Mouse (Mus musculus): ENCODE results near the gene Fnbp1. TPM values are rescaled to one million over a fixed set of nuclear protein-coding genes. Genes with fewer than 3 reads are reported as not detected.
"Not testable (repeated sequence)": the region's sequence is repeated elsewhere in the genome, so short reads cannot be mapped to it uniquely, and the experiment has no call there.

The Fnbp1 gene
- 21.1 and 23.9 TPM in 2 replicates for polyA plus RNA-seq (2012; rRNA removed)

DNA sequence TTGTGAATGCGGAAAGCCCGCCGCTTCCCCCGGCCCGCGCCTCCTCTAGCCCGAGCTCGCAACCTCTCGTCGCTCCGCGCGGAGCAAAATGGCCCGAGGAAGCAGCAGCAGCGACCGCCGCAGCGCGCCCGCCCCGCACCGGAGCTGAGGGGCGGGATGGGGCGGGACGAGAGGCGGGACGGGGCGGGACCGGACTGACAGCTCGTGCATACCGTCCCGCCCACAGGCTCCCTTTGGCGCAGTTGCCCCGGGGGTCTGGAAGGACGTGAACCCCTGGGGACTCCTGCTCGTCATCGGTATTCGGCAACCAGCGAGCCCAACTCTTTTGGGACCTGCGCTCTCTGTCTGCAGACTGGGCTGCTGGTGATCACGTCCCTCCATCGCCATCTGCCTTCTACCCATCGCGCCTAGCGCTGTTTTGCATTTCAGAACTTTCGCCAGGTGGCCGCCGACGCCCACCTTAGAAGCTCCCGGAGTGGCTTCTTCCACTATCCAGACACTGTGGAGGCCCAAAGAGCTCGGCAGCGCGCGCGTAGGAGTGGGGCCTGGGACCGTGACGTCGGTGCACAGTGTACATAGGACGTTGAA lies at the start of gene Fnbp1:
TSS of gene Fnbp1 (minus strand) at position 142 of the 588 bp plus-strand sequence.
- WGBS = under 1% methylated on average over 59 of the region's 59 CpGs
- peak within 1 kb of the TSS; percentile 81 for H3K27ac ChIP-seq (ENCODE audit: insufficient read depth, low read depth, low read length)
- 0 out of 2 replicates have a peak, but pooled peaks have one; percentile 27 for TF ChIP-seq CTCF (conservative IDR thresholded peaks at IDR 0.05; ENCODE audit: insufficient read depth, insufficient read length, low read depth, low read length)
- peak; percentile 86 for TF ChIP-seq POLR2A (IDR thresholded peaks at IDR 0.05; ENCODE audit: low read depth, low read length)
- peak; percentile 92 for DNase-seq
- H3K4me3 ChIP-seq (ENCODE audit: insufficient read depth, low read depth, low read length) = peak within 1 kb of the TSS; percentile 94
- peaks cover 4% of the 10 kb centered on the region for H3K4me1 ChIP-seq (ENCODE audit: control insufficient read depth, insufficient read depth, low read length)
- no peaks in the 10 kb centered on the region for H3K27me3 ChIP-seq (replicated peaks; ENCODE audit: control insufficient read depth, insufficient read depth, low read length)
- no peaks in the 10 kb centered on the region for H3K36me3 ChIP-seq (ENCODE audit: control insufficient read depth, insufficient read depth, low read length)

DNA sequence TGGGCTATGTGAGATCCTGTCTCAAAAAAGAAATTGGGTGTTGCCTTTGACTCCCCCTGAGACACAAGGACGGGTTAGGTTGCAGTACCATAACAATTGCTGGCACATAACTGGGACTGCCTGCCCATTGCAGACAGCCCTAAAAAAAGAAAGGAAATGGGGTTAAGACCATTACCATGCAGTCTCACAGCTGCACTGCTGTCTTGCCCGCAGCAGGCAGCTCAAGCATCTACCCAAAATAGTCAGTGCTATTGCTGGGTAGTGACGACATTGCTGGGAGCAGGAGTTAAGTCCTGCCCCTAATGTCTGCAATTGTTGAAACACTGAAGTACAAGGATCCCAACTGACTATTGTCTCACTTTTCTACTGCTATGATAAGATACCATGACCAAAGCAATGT lies 47.8 kb upstream of the Fnbp1 start:
- no peak overlapping the region for H3K4me3 ChIP-seq (ENCODE audit: insufficient read depth, low read depth, low read length)
- no peak for DNase-seq
- H3K4me1 ChIP-seq (ENCODE audit: control insufficient read depth, insufficient read depth, low read length) = no peaks in the 10 kb centered on the region
- H3K27ac ChIP-seq (ENCODE audit: insufficient read depth, low read depth, low read length) = no peak overlapping the region
- H3K27me3 ChIP-seq (replicated peaks; ENCODE audit: control insufficient read depth, insufficient read depth, low read length) = no peaks in the 10 kb centered on the region
- 94% methylated on average over 3 of the region's 3 CpGs for WGBS
- TF ChIP-seq CTCF (conservative IDR thresholded peaks at IDR 0.05; ENCODE audit: insufficient read depth, insufficient read length, low read depth, low read length) = no peak
- no peak for TF ChIP-seq POLR2A (IDR thresholded peaks at IDR 0.05; ENCODE audit: low read depth, low read length)
- no peaks in the 10 kb centered on the region; the same call in 1 of the 2 replicates for H3K36me3 ChIP-seq (ENCODE audit: control insufficient read depth, insufficient read depth, low read length)

DNA sequence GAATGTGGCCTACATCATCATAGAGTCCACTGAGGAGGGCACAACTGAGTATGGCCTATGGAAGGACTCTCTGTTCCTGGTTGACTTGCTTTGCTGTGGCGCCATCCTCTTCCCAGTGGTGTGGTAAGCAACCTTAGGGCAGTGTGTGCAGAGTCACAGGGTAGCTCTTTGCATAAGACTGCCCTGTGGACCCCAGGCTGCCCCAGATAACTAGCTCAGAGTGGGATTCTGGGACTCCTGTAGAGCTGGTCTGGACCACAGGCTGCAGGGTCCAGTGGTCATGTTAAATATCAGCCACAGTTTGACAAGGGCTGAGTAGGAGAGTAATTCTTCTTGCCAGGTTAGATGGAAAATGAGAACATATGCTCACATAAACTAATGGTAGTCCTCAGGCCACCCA lies 46.9 kb upstream of the Fnbp1 start:
- Histone ChIP-seq H3K4me3 (ENCODE audit: insufficient read depth, low read depth, low read length) (no peak overlapping the region), H3K36me3 (ENCODE audit: control insufficient read depth, insufficient read depth, low read length) (no peaks in the 10 kb centered on the region; the same call in 1 of the 2 replicates), H3K4me1 (ENCODE audit: control insufficient read depth, insufficient read depth, low read length) (no peaks in the 10 kb centered on the region), H3K27ac (ENCODE audit: insufficient read depth, low read depth, low read length) (no peak overlapping the region), H3K27me3 (replicated peaks; ENCODE audit: control insufficient read depth, insufficient read depth, low read length) (no peaks in the 10 kb centered on the region)
- 89% methylated on average over 1 of the region's 1 CpGs for WGBS
- DNase-seq = peak; percentile 35
- TF ChIP-seq CTCF (conservative IDR thresholded peaks at IDR 0.05; ENCODE audit: insufficient read depth, insufficient read length, low read depth, low read length) = no peak
- no peak for TF ChIP-seq POLR2A (IDR thresholded peaks at IDR 0.05; ENCODE audit: low read depth, low read length)

DNA sequence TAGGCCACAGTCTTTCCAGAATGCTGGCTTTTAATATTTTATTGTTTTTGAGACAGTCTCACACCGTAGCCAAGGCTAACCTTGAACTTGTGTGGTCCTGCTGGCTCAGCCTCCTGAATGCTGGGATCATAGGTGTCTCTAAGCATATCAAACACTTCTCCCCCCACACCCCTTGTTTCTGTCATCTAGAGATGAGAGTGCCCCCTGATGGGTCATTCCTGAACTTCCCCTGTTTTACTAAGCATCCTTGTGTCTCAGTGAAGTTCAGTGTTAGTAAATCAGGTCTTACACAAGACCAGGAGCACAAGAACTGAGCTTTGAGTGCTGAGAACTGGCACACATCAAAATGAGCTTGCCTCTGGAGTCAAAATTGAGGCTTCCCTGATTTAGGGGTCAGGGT lies 42.0 kb upstream of the Fnbp1 start:
- Histone ChIP-seq H3K27me3 (replicated peaks; ENCODE audit: control insufficient read depth, insufficient read depth, low read length) (no peaks in the 10 kb centered on the region), H3K36me3 (ENCODE audit: control insufficient read depth, insufficient read depth, low read length) (no peaks in the 10 kb centered on the region; the same call in 1 of the 2 replicates)

DNA sequence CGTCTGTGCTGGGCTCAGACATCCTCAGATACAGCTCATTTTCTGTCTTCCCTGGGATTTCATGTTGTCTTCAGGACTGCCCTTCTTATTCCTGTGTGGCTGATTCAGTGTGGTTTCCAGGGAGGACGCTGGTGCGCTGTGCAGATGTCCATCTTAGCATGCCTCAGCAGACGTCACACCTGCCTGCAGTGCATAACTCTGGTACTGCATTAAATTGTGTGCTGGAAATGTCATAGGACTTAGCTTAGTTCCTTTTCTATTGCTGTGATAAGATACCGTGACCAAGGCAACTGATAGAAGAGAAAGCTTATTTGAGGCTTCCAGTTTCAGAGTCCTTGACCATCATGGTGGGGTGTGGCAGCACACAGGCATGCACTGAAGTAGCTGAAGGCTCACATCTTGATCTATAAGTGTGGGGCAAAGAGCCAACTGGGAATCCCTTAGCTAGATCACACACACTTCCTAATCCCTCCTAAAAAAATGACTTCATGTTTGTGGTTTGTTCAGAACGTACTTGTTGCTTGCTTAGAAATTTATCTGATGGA lies 41.0 kb upstream of the Fnbp1 start:
- Histone ChIP-seq H3K4me3 (ENCODE audit: insufficient read depth, low read depth, low read length) (no peak overlapping the region), H3K27me3 (replicated peaks; ENCODE audit: control insufficient read depth, insufficient read depth, low read length) (no peaks in the 10 kb centered on the region), H3K36me3 (ENCODE audit: control insufficient read depth, insufficient read depth, low read length) (no peaks in the 10 kb centered on the region; the same call in 1 of the 2 replicates), H3K27ac (ENCODE audit: insufficient read depth, low read depth, low read length) (no peak overlapping the region), H3K4me1 (ENCODE audit: control insufficient read depth, insufficient read depth, low read length) (no peaks in the 10 kb centered on the region)
- no peak for DNase-seq
- WGBS = 88% methylated on average over 6 of the region's 6 CpGs
- TF ChIP-seq CTCF (conservative IDR thresholded peaks at IDR 0.05; ENCODE audit: insufficient read depth, insufficient read length, low read depth, low read length) = no peak
- no peak for TF ChIP-seq POLR2A (IDR thresholded peaks at IDR 0.05; ENCODE audit: low read depth, low read length)

More for the DNA sequence above, 42.0 kb upstream of the Fnbp1 start:
- no peak overlapping the region for H3K4me3 ChIP-seq (ENCODE audit: insufficient read depth, low read depth, low read length)
- WGBS = 100% methylated on average over 1 of the region's 1 CpGs
- H3K27ac ChIP-seq (ENCODE audit: insufficient read depth, low read depth, low read length) = no peak overlapping the region
- no peak for DNase-seq
- no peaks in the 10 kb centered on the region for H3K4me1 ChIP-seq (ENCODE audit: control insufficient read depth, insufficient read depth, low read length)
- no peak for TF ChIP-seq CTCF (conservative IDR thresholded peaks at IDR 0.05; ENCODE audit: insufficient read depth, insufficient read length, low read depth, low read length)
- no peak for TF ChIP-seq POLR2A (IDR thresholded peaks at IDR 0.05; ENCODE audit: low read depth, low read length)

DNA sequence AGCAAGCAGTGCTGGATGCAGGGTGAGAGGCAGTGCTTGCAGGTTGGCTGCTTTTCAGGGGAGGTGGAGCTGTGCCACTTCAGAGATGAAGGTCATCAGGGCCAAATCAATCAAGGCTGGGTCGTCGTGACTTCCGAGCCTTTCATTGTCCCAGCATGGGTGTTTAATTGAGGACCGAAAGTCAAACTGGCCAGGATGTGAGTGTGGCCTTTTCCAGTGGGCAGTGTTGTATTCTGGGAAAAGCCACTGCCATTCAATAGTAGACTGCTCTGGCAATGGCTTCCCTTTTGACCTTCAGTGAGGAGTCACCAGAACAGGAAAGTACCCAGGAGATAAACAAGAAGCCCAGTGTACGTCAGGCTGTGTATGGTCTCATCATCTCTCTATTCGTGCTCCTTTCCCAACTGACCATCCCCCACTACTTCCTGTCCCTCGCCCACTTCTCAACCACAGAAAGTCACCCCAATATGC lies 38.3 kb upstream of the Fnbp1 start:
- Histone ChIP-seq H3K36me3 (ENCODE audit: control insufficient read depth, insufficient read depth, low read length) (peaks cover 2% of the 10 kb centered on the region; the same call in 1 of the 2 replicates), H3K27ac (ENCODE audit: insufficient read depth, low read depth, low read length) (no peak overlapping the region), H3K27me3 (replicated peaks; ENCODE audit: control insufficient read depth, insufficient read depth, low read length) (no peaks in the 10 kb centered on the region), H3K4me1 (ENCODE audit: control insufficient read depth, insufficient read depth, low read length) (no peaks in the 10 kb centered on the region), H3K4me3 (ENCODE audit: insufficient read depth, low read depth, low read length) (no peak overlapping the region)
- DNase-seq = peak; percentile 34
- WGBS = 52% methylated on average over 7 of the region's 7 CpGs
- no peak for TF ChIP-seq CTCF (conservative IDR thresholded peaks at IDR 0.05; ENCODE audit: insufficient read depth, insufficient read length, low read depth, low read length)
- no peak for TF ChIP-seq POLR2A (IDR thresholded peaks at IDR 0.05; ENCODE audit: low read depth, low read length)

DNA sequence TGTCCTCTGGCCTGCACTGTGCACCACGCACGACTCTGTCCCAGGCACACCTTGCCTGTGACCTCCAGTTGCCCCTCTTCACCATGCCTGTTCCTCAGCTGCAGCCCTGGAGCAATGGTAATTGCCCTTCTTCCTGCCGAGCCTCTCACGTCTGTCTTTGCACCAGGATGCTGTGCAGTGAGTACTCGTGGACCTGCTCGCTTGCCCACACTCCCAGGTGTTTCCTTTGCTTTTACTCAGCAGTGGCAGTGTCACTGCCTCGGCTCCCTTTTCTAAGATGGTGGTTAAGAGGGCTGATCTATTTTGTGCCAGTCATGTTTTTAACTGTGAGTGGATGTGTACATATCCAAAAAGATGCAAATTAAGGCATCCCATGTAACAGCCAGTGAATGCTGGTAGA lies 37.7 kb upstream of the Fnbp1 start:
- Histone ChIP-seq H3K27ac (ENCODE audit: insufficient read depth, low read depth, low read length) (no peak overlapping the region), H3K4me1 (ENCODE audit: control insufficient read depth, insufficient read depth, low read length) (no peaks in the 10 kb centered on the region), H3K27me3 (replicated peaks; ENCODE audit: control insufficient read depth, insufficient read depth, low read length) (no peaks in the 10 kb centered on the region), H3K36me3 (ENCODE audit: control insufficient read depth, insufficient read depth, low read length) (peaks cover 2% of the 10 kb centered on the region; the same call in 1 of the 2 replicates), H3K4me3 (ENCODE audit: insufficient read depth, low read depth, low read length) (no peak overlapping the region)
- no peak for TF ChIP-seq CTCF (conservative IDR thresholded peaks at IDR 0.05; ENCODE audit: insufficient read depth, insufficient read length, low read depth, low read length)
- TF ChIP-seq POLR2A (IDR thresholded peaks at IDR 0.05; ENCODE audit: low read depth, low read length) = no peak
- DNase-seq = no peak
- 72% methylated on average over 7 of the region's 7 CpGs for WGBS

DNA sequence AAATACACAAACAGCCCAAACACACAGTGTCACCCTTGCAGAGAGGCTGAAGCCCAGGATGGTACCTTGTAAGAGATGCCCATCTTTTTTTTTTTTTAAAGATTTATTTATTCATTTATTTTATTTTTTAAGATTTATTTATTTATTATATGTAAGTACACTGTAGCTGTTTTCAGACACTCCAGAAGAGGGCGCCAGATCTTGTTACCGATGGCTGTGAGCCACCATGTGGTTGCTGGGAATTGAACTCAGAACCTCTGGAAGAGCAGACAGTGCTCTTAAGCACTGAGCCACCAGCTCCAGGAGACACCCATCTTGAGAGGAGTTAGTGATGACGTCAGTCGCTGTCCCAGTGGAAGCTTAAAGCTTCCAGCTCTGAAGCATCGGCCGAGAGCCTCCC lies 36.8 kb upstream of the Fnbp1 start:
- WGBS = 87% methylated on average over 6 of the region's 6 CpGs
- not testable (repeated sequence) for H3K36me3 ChIP-seq (ENCODE audit: control insufficient read depth, insufficient read depth, low read length); H3K27ac ChIP-seq (ENCODE audit: insufficient read depth, low read depth, low read length); DNase-seq; H3K4me3 ChIP-seq (ENCODE audit: insufficient read depth, low read depth, low read length); H3K27me3 ChIP-seq (replicated peaks; ENCODE audit: control insufficient read depth, insufficient read depth, low read length); H3K4me1 ChIP-seq (ENCODE audit: control insufficient read depth, insufficient read depth, low read length)
